Mouse (Mus musculus): ENCODE measurements around the gene Bcas3. TPM values are rescaled to one million over a fixed set of nuclear protein-coding genes. Genes with fewer than 3 reads are reported as not detected.

The Bcas3 gene
- polyA plus RNA-seq, 1 experiment from 2014 or later, result 28.5 TPM

DNA sequence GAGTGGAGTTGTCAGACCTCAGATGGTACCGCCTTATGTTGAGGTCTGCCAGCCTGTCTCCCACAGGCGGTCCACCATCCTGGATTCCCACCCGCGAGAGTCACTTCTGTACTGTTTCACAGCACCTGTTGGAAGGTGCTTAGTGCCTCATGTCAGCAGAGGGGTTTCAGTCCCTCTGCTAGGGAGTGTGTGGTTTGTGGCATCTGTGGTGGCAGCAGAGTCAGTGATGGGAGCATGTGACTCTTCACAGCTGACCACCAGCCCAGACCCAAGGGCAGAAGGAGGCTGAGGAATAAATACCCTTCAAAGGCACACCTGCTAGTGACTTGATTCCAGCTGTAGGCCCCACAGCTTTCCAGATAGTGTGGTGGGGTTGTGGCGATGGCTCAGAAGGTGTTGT, 94.4 kb downstream of the Bcas3 start:
- Histone ChIP-seq H3K9ac (replicated peaks) (no peak overlapping the region), H3K4me3 (replicated peaks) (no peak overlapping the region), H3K27ac (no peak overlapping the region), H3K27me3 (no peaks in the 10 kb centered on the region), H3K4me1 (replicated peaks) (no peaks in the 10 kb centered on the region), H3K36me3 (no peaks in the 10 kb centered on the region), H3K9me3 (no peaks in the 10 kb centered on the region), H3K4me2 (replicated peaks) (no peak overlapping the region)
- 94% methylated on average over 5 of the region's 5 CpGs for WGBS
- no peak for ATAC-seq

DNA sequence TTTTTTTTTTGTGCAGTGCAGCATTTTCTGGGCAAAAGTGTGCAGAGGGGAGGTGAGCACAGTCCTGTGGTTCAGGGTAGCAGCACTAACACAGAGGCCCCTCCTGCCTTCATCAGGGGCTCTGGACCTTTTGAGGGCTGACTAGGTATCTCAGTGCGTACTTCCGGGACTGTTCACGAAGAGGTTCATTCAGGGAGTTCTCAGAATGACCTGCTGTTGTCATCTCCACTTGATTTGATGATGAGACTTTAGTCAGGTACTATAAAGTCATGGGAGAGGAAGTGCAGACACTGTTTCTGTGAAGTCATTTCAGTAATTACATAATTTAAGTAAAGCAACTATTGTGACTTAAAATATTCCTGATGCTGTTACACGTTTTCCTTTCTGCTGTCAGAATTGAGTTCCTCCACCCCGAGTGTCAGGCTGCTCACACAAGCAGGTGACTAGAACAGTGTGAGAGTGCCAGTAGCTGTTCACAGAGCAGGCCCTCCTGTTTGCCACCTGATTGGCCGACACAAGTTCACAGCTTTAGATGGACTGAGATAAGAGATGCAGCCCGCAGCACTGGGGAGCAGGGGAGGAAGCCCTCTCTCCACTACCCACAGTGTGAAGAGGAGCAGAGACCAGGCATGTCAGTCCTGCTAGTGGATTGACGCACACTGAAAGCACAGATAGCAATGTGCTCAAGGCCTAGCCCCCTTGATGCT, 100.8 kb downstream of the Bcas3 start:
- Histone ChIP-seq H3K9me3 (no peaks in the 10 kb centered on the region), H3K27ac (no peak overlapping the region), H3K4me2 (replicated peaks) (no peak overlapping the region), H3K36me3 (0 out of 2 replicates have a peak, but pooled peaks cover 4% of the 10 kb centered on the region), H3K9ac (replicated peaks) (no peak overlapping the region), H3K4me1 (replicated peaks) (no peaks in the 10 kb centered on the region), H3K4me3 (replicated peaks) (no peak overlapping the region), H3K27me3 (peaks cover 3% of the 10 kb centered on the region; the same call in 1 of the 2 replicates)
- ATAC-seq, result no peak
- 80% methylated on average over 8 of the region's 8 CpGs for WGBS

DNA sequence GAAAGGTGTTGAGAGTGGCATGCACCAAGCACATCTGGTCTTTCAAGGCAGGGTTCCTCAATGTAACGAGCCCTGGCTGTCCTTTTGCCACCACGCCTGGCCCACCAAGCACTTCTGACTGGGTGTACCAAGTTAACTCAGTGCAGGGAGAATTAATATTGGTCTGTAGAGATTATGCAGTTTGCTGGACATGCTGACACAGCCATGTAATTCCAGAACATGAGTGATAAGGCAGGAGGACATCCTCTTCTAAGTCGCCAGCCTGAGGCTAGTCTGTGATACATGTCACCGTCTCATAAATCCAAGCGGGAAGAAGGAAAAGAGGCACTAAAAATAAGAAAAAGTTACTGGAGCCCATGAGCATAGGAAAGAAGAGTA, 101.3 kb downstream of the Bcas3 start:
- Histone ChIP-seq H3K4me3 (replicated peaks) (no peak overlapping the region), H3K27me3 (peaks cover 3% of the 10 kb centered on the region; the same call in 1 of the 2 replicates), H3K4me1 (replicated peaks) (no peaks in the 10 kb centered on the region), H3K36me3 (0 out of 2 replicates have a peak, but pooled peaks cover 4% of the 10 kb centered on the region), H3K9ac (replicated peaks) (no peak overlapping the region), H3K9me3 (no peaks in the 10 kb centered on the region), H3K4me2 (replicated peaks) (no peak overlapping the region), H3K27ac (no peak overlapping the region)
- no peak for ATAC-seq
- 86% methylated on average over 5 of the region's 5 CpGs for WGBS

DNA sequence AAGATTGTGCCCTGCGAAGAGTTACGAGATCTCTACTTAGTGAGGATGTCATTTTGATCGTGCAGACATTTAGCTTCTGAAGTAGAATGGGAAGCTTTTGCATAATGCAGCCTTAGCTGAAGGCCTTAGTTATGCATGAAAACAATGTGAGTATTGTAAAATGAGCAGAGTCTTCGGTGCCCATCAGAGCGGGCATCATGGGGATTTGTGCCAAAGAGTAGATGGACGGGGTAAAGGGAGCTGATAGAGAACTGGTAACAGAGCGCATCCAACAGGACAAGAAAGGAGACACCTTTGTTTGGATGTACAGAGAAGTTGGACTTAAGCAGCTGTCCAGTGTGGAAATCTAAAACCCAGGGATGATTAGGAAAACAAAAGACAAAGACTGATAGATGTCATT, 108.6 kb downstream of the Bcas3 start:
- no peak for ATAC-seq
- H3K36me3 ChIP-seq, result no peaks in the 10 kb centered on the region

DNA sequence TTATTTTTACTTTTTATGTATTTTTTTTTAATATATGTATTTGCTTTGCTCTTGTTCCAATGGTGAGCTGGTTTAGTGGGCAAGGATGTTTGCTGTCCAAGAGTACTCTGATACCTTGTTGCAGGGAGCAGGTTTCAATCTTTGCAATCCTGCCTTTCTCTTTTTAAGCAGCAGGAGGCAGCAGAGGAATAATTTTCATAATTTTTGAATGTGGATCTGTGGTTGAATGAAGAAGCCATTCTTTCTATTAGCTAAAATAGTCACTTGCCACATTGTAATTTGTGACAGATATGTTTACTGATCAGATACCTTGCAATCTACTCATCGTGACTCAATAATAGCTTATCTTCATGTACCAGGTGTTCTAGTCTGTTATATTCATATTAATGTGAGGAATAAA, 116.6 kb downstream of the Bcas3 start:
- no peaks in the 10 kb centered on the region for H3K36me3 ChIP-seq
- H3K27me3 ChIP-seq, result peaks cover 55% of the 10 kb centered on the region
- ATAC-seq, result no peak
- H3K9ac ChIP-seq (replicated peaks), result no peak overlapping the region
- no peak overlapping the region for H3K27ac ChIP-seq
- peaks cover 20% of the 10 kb centered on the region for H3K4me1 ChIP-seq (replicated peaks)
- 83% methylated on average over 1 of the region's 1 CpGs for WGBS
- no peak overlapping the region for H3K4me2 ChIP-seq (replicated peaks)
- no peak overlapping the region for H3K4me3 ChIP-seq (replicated peaks)
- H3K9me3 ChIP-seq, result no peaks in the 10 kb centered on the region

More for the DNA sequence above, 108.6 kb downstream of the Bcas3 start:
- Histone ChIP-seq H3K4me1 (replicated peaks) (no peaks in the 10 kb centered on the region), H3K27me3 (peaks cover 41% of the 10 kb centered on the region), H3K4me2 (replicated peaks) (no peak overlapping the region), H3K27ac (no peak overlapping the region), H3K4me3 (replicated peaks) (no peak overlapping the region), H3K9ac (replicated peaks) (no peak overlapping the region), H3K9me3 (no peaks in the 10 kb centered on the region)
- 75% methylated on average over 7 of the region's 7 CpGs for whole genome bisulfite sequencing

DNA sequence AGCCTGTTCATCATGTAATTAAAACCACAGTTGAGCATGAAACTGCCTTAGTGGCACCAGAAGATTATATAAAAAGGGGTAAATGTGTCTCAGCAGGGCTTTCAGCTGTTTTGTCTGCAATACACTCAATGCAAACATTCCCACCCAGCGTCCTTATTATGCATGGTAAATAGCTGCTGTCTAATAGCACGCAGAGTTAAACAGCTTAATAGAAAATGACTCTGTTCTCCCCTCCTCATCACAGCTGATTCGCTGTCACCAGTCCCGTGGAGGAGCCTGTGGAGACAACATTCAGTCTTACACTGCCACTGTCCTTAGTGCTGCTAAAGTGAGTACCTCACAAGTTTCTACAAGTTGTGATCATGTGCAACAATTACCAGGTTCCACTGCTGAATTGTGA, 117.5 kb downstream of the Bcas3 start:
- ATAC-seq, result no peak
- Histone ChIP-seq H3K27ac (no peak overlapping the region), H3K27me3 (peaks cover 55% of the 10 kb centered on the region), H3K4me3 (replicated peaks) (no peak overlapping the region), H3K4me1 (replicated peaks) (peaks cover 20% of the 10 kb centered on the region), H3K36me3 (no peaks in the 10 kb centered on the region), H3K9ac (replicated peaks) (no peak overlapping the region), H3K9me3 (no peaks in the 10 kb centered on the region), H3K4me2 (replicated peaks) (no peak overlapping the region)
- 9% methylated on average over 4 of the region's 4 CpGs for WGBS

DNA sequence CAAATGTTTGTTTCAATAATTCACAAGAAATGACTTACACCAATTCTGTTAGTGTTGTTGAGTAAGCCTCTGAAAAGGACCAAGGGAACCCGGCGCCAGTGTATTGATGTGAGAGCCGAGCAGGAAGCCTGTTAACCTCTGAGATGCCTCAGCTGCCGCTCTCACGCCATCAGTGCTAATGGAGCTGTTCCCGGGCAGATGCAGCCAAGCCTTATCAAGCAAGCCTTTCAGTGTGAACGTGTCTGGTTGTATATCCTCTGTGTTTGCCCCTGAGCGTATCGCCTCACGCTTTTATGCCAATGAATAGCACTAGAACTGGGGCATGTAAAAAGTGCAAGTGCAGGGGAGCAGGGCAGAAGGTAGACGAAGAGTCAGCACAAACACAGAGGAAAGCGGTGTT, 121.4 kb downstream of the Bcas3 start:
- WGBS, result 24% methylated on average over 12 of the region's 12 CpGs
- no peak for ATAC-seq

DNA sequence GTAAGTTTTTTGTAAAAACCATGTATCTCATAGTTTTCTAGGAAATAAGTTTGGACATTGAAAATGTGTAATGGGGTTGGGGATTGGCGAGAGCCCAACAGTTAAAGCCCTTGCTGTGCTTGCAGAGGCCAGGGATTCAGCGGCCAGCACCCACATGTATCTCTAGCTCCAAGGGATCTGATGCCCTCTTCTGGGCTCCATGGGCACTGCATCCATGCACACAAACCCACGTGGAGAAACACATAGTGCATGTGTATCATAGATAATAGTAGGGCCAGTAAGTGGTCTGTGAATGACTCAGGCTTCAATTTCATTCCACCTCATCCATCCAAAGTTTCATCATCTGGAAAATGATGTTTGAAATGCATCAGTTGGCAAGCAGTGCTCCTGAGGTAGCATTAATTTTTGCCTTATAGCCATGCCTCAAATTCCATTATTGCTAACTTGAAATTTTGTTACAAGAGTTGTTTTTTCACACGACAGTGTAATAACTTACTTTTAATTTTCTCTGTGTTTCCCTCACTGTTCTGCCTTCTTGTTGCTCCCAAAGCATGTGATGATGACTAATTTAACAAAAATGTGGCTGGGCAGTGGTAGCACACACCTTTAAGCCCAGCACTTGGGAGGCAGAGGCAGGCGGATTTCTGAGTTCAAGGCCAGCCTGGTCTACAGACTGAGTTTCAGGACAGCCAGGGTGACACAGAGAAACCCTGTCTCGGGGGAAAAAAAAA, 129.9 kb downstream of the Bcas3 start:
- ATAC-seq, result no peak
- Histone ChIP-seq H3K36me3 (no peaks in the 10 kb centered on the region), H3K27me3 (peaks cover 13% of the 10 kb centered on the region; the same call in 1 of the 2 replicates), H3K4me1 (replicated peaks) (0 out of 2 replicates have a peak, but pooled peaks cover 4% of the 10 kb centered on the region), H3K9ac (replicated peaks) (no peak overlapping the region), H3K9me3 (no peaks in the 10 kb centered on the region), H3K4me2 (replicated peaks) (no peak overlapping the region), H3K27ac (no peak overlapping the region), H3K4me3 (replicated peaks) (no peak overlapping the region)
- 70% methylated on average over 6 of the region's 6 CpGs for WGBS

More for the DNA sequence above, 121.4 kb downstream of the Bcas3 start:
- peaks cover 20% of the 10 kb centered on the region for H3K4me1 ChIP-seq (replicated peaks)
- peaks cover 54% of the 10 kb centered on the region for H3K27me3 ChIP-seq
- no peaks in the 10 kb centered on the region for H3K9me3 ChIP-seq
- H3K27ac ChIP-seq, result no peak overlapping the region
- H3K9ac ChIP-seq (replicated peaks), result no peak overlapping the region
- H3K36me3 ChIP-seq, result no peaks in the 10 kb centered on the region
- no peak overlapping the region for H3K4me3 ChIP-seq (replicated peaks)
- no peak overlapping the region; the same call in 1 of the 2 replicates for H3K4me2 ChIP-seq (replicated peaks)

DNA sequence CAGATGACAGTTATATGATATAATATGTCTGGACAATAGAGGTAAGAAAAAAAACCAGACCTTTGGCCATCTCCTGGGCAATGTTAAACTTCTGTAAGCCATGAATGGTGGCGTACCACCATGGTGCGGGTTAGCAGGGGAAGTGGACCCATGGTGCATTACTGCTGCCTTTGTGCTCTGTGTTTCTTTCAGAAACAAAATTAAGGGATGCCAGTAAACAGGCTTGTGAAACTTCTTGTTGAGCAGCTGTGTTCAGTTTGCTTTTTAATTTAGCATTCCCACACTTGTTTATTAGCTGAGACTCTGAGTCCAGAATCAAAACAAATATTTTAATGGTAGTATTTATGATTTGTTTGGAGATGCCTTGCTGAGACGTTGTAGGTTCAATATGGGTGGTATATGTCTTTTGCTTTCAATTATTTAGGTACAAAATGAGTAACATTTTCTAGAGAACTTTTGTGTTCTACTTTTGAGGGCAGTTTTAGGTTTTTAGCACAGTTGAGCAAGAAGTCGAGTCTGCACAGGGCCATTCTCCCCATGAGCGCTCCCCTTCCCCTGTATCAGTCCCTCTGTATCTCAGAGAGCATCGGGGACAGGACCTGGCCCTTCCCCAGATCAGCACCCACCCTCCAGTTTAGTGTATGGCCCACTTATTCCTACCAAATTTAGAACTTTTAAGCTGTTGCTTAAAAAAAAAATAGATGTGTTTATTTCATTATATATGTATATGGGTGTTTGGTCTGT, 132.4 kb downstream of the Bcas3 start:
- H3K4me2 ChIP-seq (replicated peaks), result no peak overlapping the region
- H3K4me1 ChIP-seq (replicated peaks), result 0 out of 2 replicates have a peak, but pooled peaks cover 4% of the 10 kb centered on the region
- ATAC-seq, result no peak
- WGBS, result 87% methylated on average over 6 of the region's 6 CpGs
- H3K4me3 ChIP-seq (replicated peaks), result no peak overlapping the region
- no peaks in the 10 kb centered on the region for H3K9me3 ChIP-seq
- H3K36me3 ChIP-seq, result no peaks in the 10 kb centered on the region
- H3K27ac ChIP-seq, result no peak overlapping the region
- H3K9ac ChIP-seq (replicated peaks), result no peak overlapping the region
- 0 out of 2 replicates have a peak, but pooled peaks cover 5% of the 10 kb centered on the region for H3K27me3 ChIP-seq

DNA sequence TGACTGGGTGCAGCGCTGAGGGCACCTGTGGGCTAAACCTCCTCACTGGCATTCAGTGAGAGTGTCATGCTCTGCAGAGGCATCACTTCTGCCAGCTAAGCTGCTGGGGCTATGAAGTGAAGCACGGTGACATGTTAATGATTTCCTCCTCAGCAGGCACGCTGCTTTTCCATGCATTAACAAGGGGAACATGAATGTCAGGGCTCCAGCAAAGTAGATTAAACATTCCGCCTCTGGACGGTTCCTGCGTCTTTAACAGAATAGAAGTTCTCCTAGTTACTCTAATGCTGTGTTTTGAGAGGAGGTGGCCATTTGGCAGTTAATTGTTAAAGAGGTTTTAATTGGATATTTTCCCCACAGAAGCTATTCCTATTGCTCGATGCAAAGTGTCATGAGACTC, 134.5 kb downstream of the Bcas3 start:
- 30% methylated on average over 7 of the region's 7 CpGs for WGBS
- no peak for ATAC-seq

DNA sequence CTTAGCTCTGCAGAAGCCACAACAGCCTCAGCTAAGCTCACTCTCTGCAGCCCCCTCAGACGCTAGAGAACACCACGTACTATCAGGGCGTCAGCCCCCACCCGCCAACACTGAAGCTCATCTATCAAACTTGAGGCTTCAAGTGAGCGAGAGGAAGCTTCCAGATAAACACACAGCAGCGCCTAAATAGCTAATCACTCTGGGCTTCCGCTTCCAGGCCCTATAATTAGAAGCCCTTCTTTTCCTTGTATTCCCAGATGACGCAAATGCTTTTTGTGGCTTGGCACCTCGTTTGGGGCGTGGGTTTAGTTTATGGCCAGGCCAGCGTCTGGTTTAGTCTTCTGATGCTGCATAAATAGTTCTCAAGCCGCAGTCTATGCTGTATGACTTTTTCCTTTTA, 139.3 kb downstream of the Bcas3 start:
- Histone ChIP-seq H3K4me1 (replicated peaks) (0 out of 2 replicates have a peak, but pooled peaks cover 4% of the 10 kb centered on the region), H3K27ac (no peak overlapping the region), H3K27me3 (no peaks in the 10 kb centered on the region), H3K4me2 (replicated peaks) (no peak overlapping the region), H3K4me3 (replicated peaks) (no peak overlapping the region), H3K36me3 (no peaks in the 10 kb centered on the region), H3K9me3 (no peaks in the 10 kb centered on the region), H3K9ac (replicated peaks) (no peak overlapping the region)
- WGBS, result 61% methylated on average over 12 of the region's 12 CpGs
- ATAC-seq, result no peak

More for the DNA sequence above, 134.5 kb downstream of the Bcas3 start:
- 0 out of 2 replicates have a peak, but pooled peaks cover 4% of the 10 kb centered on the region for H3K4me1 ChIP-seq (replicated peaks)
- H3K4me2 ChIP-seq (replicated peaks), result no peak overlapping the region
- H3K9me3 ChIP-seq, result no peaks in the 10 kb centered on the region
- no peaks in the 10 kb centered on the region for H3K36me3 ChIP-seq
- no peak overlapping the region for H3K9ac ChIP-seq (replicated peaks)
- H3K27me3 ChIP-seq, result 0 out of 2 replicates have a peak, but pooled peaks cover 5% of the 10 kb centered on the region
- no peak overlapping the region for H3K27ac ChIP-seq
- H3K4me3 ChIP-seq (replicated peaks), result no peak overlapping the region

DNA sequence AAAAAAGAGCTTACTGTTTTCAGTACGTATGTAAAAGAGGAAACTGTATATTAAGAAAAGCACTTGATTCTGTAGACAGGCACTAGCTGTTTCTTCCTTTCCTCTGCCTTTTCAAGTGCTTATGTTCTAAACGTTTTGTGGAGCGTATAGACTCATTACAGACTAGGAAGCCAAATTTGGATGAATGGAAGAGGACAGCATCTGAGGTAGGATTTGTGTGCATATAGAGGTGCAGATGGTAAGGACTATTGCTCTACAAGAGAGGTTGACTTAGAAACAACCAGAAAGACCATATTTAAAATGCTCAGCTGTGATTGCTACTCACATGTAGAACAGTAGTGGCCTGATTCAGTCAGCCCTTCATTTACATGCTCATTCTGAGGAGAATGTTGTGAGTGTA, 139.7 kb downstream of the Bcas3 start:
- Histone ChIP-seq H3K27ac (no peak overlapping the region), H3K4me2 (replicated peaks) (no peak overlapping the region), H3K4me3 (replicated peaks) (no peak overlapping the region), H3K36me3 (no peaks in the 10 kb centered on the region), H3K9me3 (no peaks in the 10 kb centered on the region), H3K9ac (replicated peaks) (no peak overlapping the region), H3K27me3 (no peaks in the 10 kb centered on the region), H3K4me1 (replicated peaks) (no peaks in the 10 kb centered on the region)
- WGBS, result 80% methylated on average over 3 of the region's 3 CpGs
- no peak for ATAC-seq

Measured in midbrain, embryonic 13.5 days (tissue).